Mouse (Mus musculus): Measurements from ENCODE around the gene Usp29. TPM values are rescaled to one million over a fixed set of nuclear protein-coding genes. Genes with fewer than 3 reads are reported as not detected.
A peak's percentile ranks its signal among the peaks of the same experiment; 100 is the strongest.
"Not testable (repeated sequence)": the region's sequence is repeated elsewhere in the genome, so short reads cannot be mapped to it uniquely, and the experiment has no call there.

Usp29 gene
- polyA plus RNA-seq, 1 experiment from 2014 or later = 14.9 TPM

GRCm38 (mm10) chr7:6773865-6774413 is 43.6 kb downstream of the Usp29 start:
- not testable (repeated sequence) for H3K27me3 ChIP-seq; H3K4me2 ChIP-seq (replicated peaks); H3K9ac ChIP-seq; H3K27ac ChIP-seq; H3K36me3 ChIP-seq; H3K4me3 ChIP-seq; ATAC-seq (ENCODE audit: low FRiP score, low read depth); H3K9me3 ChIP-seq
- H3K4me1 ChIP-seq = peaks cover 44% of the 10 kb centered on the region
- 54% methylated on average over 11 of the region's 11 CpGs for WGBS

- H3K4me1 ChIP-seq = peaks cover 30% of the 10 kb centered on the region
- 74% methylated on average over 10 of the region's 10 CpGs for WGBS
- no peak for ATAC-seq (ENCODE audit: low FRiP score, low read depth)
- no peak overlapping the region for H3K9ac ChIP-seq
- H3K27ac ChIP-seq = peak overlapping the region; percentile 76
- H3K9me3 ChIP-seq = no peaks in the 10 kb centered on the region
- H3K4me3 ChIP-seq = no peak overlapping the region
- H3K27me3 ChIP-seq = no peaks in the 10 kb centered on the region
- H3K36me3 ChIP-seq = no peaks in the 10 kb centered on the region
- no peak overlapping the region for H3K4me2 ChIP-seq (replicated peaks)
These were observed 46.1 kb downstream of the Usp29 start for GRCm38 (mm10) chr7:6776314-6777059.

GRCm38 (mm10) chr7:6777107-6777506 is 46.7 kb downstream of the Usp29 start:
- H3K4me3 ChIP-seq = no peak overlapping the region
- peak; percentile 41; the same call in 1 of the 2 replicates for ATAC-seq (ENCODE audit: low FRiP score, low read depth)
- H3K27me3 ChIP-seq = no peaks in the 10 kb centered on the region
- peak overlapping the region; percentile 76 for H3K27ac ChIP-seq
- H3K4me2 ChIP-seq (replicated peaks) = no peak overlapping the region
- 55% methylated on average over 2 of the region's 2 CpGs for WGBS
- peaks cover 35% of the 10 kb centered on the region for H3K4me1 ChIP-seq
- no peaks in the 10 kb centered on the region for H3K36me3 ChIP-seq
- no peaks in the 10 kb centered on the region for H3K9me3 ChIP-seq
- no peak overlapping the region for H3K9ac ChIP-seq

GRCm38 (mm10) chr7:6777689-6778088 is 47.3 kb downstream of the Usp29 start:
- Histone ChIP-seq H3K4me2 (replicated peaks) (no peak overlapping the region), H3K9ac (no peak overlapping the region), H3K4me1 (peaks cover 40% of the 10 kb centered on the region), H3K4me3 (no peak overlapping the region), H3K36me3 (no peaks in the 10 kb centered on the region), H3K27ac (peak overlapping the region; percentile 76), H3K9me3 (no peaks in the 10 kb centered on the region), H3K27me3 (no peaks in the 10 kb centered on the region)
- ATAC-seq (ENCODE audit: low FRiP score, low read depth) = peak; percentile 22
- WGBS = 22% methylated on average over 4 of the region's 4 CpGs

DNA sequence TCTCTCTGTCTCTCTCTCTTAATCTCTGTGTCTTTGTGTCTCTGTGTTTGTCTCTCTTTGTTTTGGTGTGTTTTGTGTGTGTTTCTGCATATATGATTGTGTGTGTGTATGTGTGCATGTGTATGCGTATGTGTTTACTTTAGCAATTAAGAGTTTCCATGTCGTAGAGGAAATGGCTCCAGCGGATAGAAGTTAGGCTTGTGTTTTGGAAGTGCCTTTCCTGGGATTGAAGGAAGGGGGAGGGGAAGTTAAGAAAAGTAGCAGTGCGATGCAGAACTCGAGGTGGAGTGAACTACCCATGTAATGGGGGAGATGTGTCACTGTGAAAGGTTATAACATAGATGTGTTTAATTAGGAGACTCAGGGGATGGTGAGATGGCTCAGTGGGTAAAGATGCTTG is 48.8 kb downstream of the Usp29 start:
- no peak overlapping the region for H3K4me2 ChIP-seq (replicated peaks)
- no peak overlapping the region for H3K4me3 ChIP-seq
- H3K4me1 ChIP-seq = peaks cover 55% of the 10 kb centered on the region
- no peaks in the 10 kb centered on the region for H3K27me3 ChIP-seq
- no peaks in the 10 kb centered on the region for H3K36me3 ChIP-seq
- no peaks in the 10 kb centered on the region for H3K9me3 ChIP-seq
- WGBS = 81% methylated on average over 5 of the region's 5 CpGs
- H3K9ac ChIP-seq = no peak overlapping the region
- no peak for ATAC-seq (ENCODE audit: low FRiP score, low read depth)
- no peak overlapping the region for H3K27ac ChIP-seq

DNA sequence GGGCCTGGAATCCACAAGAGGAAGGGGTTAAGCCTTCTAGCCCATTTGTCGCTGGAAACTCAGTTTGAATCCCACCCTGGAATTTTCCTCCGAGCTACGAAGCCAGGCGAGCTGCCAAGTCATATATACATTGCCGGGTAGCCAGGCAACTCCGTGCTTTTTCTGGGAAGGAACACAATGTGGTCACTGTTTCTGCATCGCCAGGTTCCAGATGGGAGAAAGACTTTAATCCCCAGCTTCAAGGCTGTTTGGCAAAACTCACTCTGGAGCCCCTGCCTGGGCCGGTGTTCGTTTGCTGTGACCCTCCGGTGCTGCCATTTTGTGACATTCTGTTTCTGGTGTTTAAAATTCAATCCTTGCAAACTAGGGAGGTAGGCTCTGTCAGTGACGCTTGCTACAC is 51.2 kb downstream of the Usp29 start:
- peak overlapping the region; percentile 98 for H3K27ac ChIP-seq
- H3K9ac ChIP-seq = no peak overlapping the region; the same call in 1 of the 2 replicates
- peak overlapping the region; percentile 25 for H3K4me2 ChIP-seq (replicated peaks)
- H3K9me3 ChIP-seq = no peaks in the 10 kb centered on the region
- H3K27me3 ChIP-seq = no peaks in the 10 kb centered on the region
- peak; percentile 88 for ATAC-seq (ENCODE audit: low FRiP score, low read depth)
- no peak overlapping the region for H3K4me3 ChIP-seq
- H3K4me1 ChIP-seq = peaks cover 66% of the 10 kb centered on the region
- H3K36me3 ChIP-seq = no peaks in the 10 kb centered on the region
- 11% methylated on average over 11 of the region's 11 CpGs for WGBS

GRCm38 (mm10) chr7:6784340-6785073 is 54.1 kb downstream of the Usp29 start:
- WGBS = 9% methylated on average over 8 of the region's 8 CpGs
- no peak overlapping the region for H3K9ac ChIP-seq
- H3K4me1 ChIP-seq = peaks cover 49% of the 10 kb centered on the region
- peak; percentile 29 for ATAC-seq (ENCODE audit: low FRiP score, low read depth)
- H3K27me3 ChIP-seq = no peaks in the 10 kb centered on the region
- H3K4me3 ChIP-seq = no peak overlapping the region
- no peaks in the 10 kb centered on the region for H3K9me3 ChIP-seq
- H3K27ac ChIP-seq = peak overlapping the region; percentile 79
- H3K36me3 ChIP-seq = no peaks in the 10 kb centered on the region
- 0 out of 2 replicates have a peak overlapping the region, but pooled peaks have one; percentile 12 for H3K4me2 ChIP-seq (replicated peaks)

DNA sequence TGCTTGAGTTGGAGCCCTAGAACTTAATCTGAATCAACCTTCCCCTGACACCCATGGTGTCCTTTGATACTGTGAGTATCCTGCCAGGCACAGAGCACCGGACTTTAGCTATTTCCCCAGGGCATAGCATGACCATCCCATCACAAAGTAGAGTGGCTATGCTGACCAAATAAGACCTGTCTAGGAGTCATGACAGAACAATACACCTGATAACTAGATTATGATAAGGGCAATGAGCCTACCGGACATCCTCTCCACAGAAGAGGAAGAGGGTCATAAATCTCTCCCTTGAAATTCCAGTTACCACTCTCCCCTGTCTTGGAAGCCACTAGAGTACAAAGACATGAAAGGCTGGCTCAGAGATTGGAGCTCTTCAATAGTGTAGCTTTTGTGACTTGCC is 56.6 kb downstream of the Usp29 start:
- Histone ChIP-seq H3K4me2 (replicated peaks) (no peak overlapping the region), H3K27me3 (no peaks in the 10 kb centered on the region), H3K27ac (no peak overlapping the region), H3K9me3 (no peaks in the 10 kb centered on the region), H3K9ac (no peak overlapping the region), H3K36me3 (no peaks in the 10 kb centered on the region), H3K4me1 (peaks cover 38% of the 10 kb centered on the region), H3K4me3 (no peak overlapping the region)
- WGBS = 57% methylated on average over 2 of the region's 2 CpGs
- no peak for ATAC-seq (ENCODE audit: low FRiP score, low read depth)

DNA sequence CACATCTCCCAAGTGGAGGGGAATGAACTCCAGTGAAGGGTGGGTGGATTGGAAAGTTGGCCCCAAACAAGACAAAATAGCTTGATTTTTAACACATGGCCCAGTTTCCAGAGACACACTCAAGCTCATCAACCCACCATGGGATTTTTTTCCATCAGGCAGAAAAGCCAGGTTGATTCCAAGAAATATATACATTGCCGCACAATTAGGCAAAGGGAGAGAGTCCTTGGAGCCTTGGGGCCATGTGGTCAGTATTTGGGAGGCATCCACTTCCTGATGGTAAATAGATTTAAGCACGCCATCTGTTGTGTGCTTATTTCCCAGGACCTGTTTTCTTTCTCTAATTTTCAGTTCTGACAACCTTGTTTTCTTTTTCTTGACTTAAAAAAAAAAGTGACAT is 57.7 kb downstream of the Usp29 start:
- Histone ChIP-seq H3K27me3 (no peaks in the 10 kb centered on the region), H3K27ac (no peak overlapping the region), H3K9me3 (no peaks in the 10 kb centered on the region; the same call in 1 of the 2 replicates), H3K9ac (no peak overlapping the region), H3K4me2 (replicated peaks) (no peak overlapping the region), H3K4me3 (no peak overlapping the region), H3K36me3 (no peaks in the 10 kb centered on the region), H3K4me1 (peaks cover 27% of the 10 kb centered on the region)
- WGBS = 55% methylated on average over 2 of the region's 2 CpGs
- no peak for ATAC-seq (ENCODE audit: low FRiP score, low read depth)

DNA sequence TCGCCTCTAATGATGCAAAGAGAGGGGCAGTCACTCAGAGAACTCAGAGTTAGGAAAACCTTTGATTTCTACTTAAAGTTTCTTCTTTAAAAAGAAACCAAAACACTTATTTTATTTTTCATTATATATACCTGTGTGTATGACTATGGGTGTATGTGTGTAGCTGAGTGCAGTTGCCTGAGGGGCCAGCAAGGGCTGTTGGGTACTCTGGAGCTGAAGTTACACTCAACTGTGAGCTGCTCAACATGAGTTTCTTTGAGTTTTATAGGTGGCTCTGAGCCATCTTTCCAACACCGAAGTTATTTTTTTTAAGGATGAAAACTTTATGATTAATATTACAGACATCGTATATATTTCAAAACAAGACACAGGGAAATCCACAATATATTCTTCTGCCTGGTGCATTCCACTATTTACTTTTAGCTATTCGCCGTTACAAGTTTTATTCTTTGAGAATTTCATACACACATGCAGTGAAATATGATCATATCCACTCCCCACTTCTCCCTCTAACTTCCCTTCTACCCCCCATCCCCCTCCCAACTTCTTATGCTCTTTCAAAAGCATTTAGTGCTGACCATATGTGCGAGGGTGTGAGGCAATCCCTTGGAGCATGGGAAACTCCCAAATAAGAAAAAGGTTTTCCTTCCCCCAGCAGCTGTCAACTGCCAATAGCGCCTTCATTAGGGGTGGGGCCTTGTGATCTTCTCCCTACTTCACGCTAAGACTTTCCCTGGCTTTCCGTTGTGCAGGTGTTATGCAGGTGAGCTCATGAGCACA is 61.1 kb downstream of the Usp29 start:
- H3K9me3 ChIP-seq = no peaks in the 10 kb centered on the region; the same call in 1 of the 2 replicates
- WGBS = 54% methylated on average over 9 of the region's 9 CpGs
- H3K4me1 ChIP-seq = 0 out of 2 replicates have a peak, but pooled peaks cover 6% of the 10 kb centered on the region
- no peaks in the 10 kb centered on the region for H3K36me3 ChIP-seq
- peak overlapping the region; percentile 64 for H3K27ac ChIP-seq
- H3K9ac ChIP-seq = no peak overlapping the region
- ATAC-seq (ENCODE audit: low FRiP score, low read depth) = peak; percentile 79
- H3K4me3 ChIP-seq = no peak overlapping the region
- no peaks in the 10 kb centered on the region for H3K27me3 ChIP-seq
- H3K4me2 ChIP-seq (replicated peaks) = no peak overlapping the region

DNA sequence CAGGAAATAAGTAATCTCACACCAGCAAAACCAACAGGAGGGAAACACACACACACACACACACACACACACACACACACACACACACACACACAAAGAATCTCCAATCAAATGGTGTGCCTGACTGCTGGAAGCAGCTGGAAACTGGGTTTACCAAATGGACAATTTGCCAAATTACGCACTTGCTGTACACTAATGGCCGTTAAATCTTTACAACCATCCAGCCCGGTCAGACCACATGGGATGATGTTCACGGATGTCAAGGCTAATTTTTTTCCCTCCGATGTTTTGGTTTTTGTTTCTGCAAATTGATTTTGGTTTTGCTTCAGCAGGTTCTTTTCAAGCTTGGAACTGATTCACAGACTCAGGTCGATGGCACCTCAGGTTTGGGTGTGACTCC is 62.9 kb downstream of the Usp29 start:
- no peak overlapping the region for H3K4me3 ChIP-seq
- no peaks in the 10 kb centered on the region for H3K36me3 ChIP-seq
- no peak for ATAC-seq (ENCODE audit: low FRiP score, low read depth)
- no peaks in the 10 kb centered on the region; the same call in 1 of the 2 replicates for H3K9me3 ChIP-seq
- H3K27me3 ChIP-seq = no peaks in the 10 kb centered on the region
- no peak overlapping the region for H3K4me2 ChIP-seq (replicated peaks)
- no peak overlapping the region for H3K27ac ChIP-seq
- 48% methylated on average over 6 of the region's 6 CpGs for WGBS
- H3K4me1 ChIP-seq = peaks cover 18% of the 10 kb centered on the region
- H3K9ac ChIP-seq = no peak overlapping the region

All from limb, embryonic 13.5 days (tissue).